ENCODE assay signal across 33 mouse cellular contexts in genomic region chr10:128442718-128443117, GRCm38 (mm10). TPM values are rescaled to one million over a fixed set of nuclear protein-coding genes. Genes with fewer than 3 reads are reported as not detected.
"Had no signal": no experiment of that assay in that cellular context is flagged by ENCODE, and none has a peak within 500 bp of the region (broad histone marks: within the 10 kb centered on the region; RNA-seq: fewer than 3 reads in every experiment).

No protein-coding gene starts in this region.

- DNase-seq: gastrocnemius, adult 2 months; gastrocnemius, postnatal 10 days; gastrocnemius, postnatal 25 days; heart, adult 18-20 months; heart, postnatal 10 days; heart, postnatal 4 days; kidney, adult 2 months; kidney, adult 9 months; kidney, postnatal 10 days; kidney, postnatal 25 days; kidney, postnatal 4 days; liver; liver, embryonic 13.5 days had no signal

- H3K4me1 ChIP-seq: hindbrain, embryonic 10.5 days; hindbrain, embryonic 12.5 days; intestine, embryonic 15.5 days; limb, embryonic 13.5 days had no signal

- H3K27ac ChIP-seq: gastrocnemius, adult 2 months; heart, embryonic 10.5 days; hindbrain, embryonic 10.5 days; hindbrain, embryonic 12.5 days; hindbrain, embryonic 14.5 days; intestine, embryonic 15.5 days; layer of hippocampus, adult 2 months; limb, embryonic 13.5 days; liver, embryonic 13.5 days; liver, embryonic 15.5 days had no signal

- H3K4me3 ChIP-seq: gastrocnemius, adult 2 months; heart, embryonic 10.5 days; heart, embryonic 12.5 days; hindbrain, embryonic 10.5 days; hindbrain, embryonic 12.5 days; intestine, embryonic 15.5 days; layer of hippocampus, adult 2 months; limb, embryonic 13.5 days; liver, embryonic 13.5 days; liver, embryonic 15.5 days had no signal

- H3K27me3 ChIP-seq: heart, embryonic 12.5 days; hindbrain, embryonic 12.5 days; intestine, embryonic 15.5 days; limb, embryonic 13.5 days; liver, embryonic 13.5 days; liver, embryonic 15.5 days had no signal

- H3K9me3 ChIP-seq: heart, embryonic 10.5 days; heart, embryonic 12.5 days; hindbrain, embryonic 10.5 days; hindbrain, embryonic 12.5 days; intestine, embryonic 15.5 days; limb, embryonic 13.5 days; liver, embryonic 13.5 days; liver, embryonic 15.5 days had no signal

- H3K9ac ChIP-seq: heart, embryonic 12.5 days; hindbrain, embryonic 12.5 days; hindbrain, embryonic 14.5 days; intestine, embryonic 15.5 days; limb, embryonic 13.5 days; liver, embryonic 13.5 days; liver, embryonic 15.5 days had no signal

- ATAC-seq: hindbrain, embryonic 16.5 days; inflammation-experienced regulatory T-cells, adult 6 months; intestine, embryonic 15.5 days; intestine, postnatal 0 days had no signal

- H3K4me2 ChIP-seq: heart, embryonic 12.5 days; hindbrain, embryonic 12.5 days; hindbrain, embryonic 14.5 days; intestine, embryonic 15.5 days; limb, embryonic 13.5 days; liver, embryonic 11.5 days; liver, embryonic 13.5 days; liver, embryonic 15.5 days had no signal

RNA-seq across cellular contexts. Expression of gene Slc39a5, which starts 41.7 kb away (rescaled TPM):
- total RNA-seq: gastrocnemius, adult 2 months; gastrocnemius, postnatal 10 days; gastrocnemius, postnatal 25 days; granulocyte monocyte progenitor cell, adult 5-6 weeks; heart, adult 18-20 months; heart, adult 8-10 months; heart, postnatal 10 days; heart, postnatal 25 days; heart, postnatal 4 days; layer of hippocampus, postnatal 25 days; left cerebral cortex, adult 18-20 months; left cerebral cortex, postnatal 36 days had no signal
- polyA plus RNA-seq: heart, embryonic 14.5 days; hindbrain, embryonic 10.5 days; hindbrain, embryonic 14.5 days; inflammation-experienced regulatory T-cells, adult 6 months had no signal
